Mouse (Mus musculus): ENCODE results near the gene Pfn1.

- TF ChIP-seq EP300 (IDR thresholded peaks at IDR 0.05; ENCODE audit: insufficient read depth, low read depth, low read length), result no peak
- TF ChIP-seq POLR2A (IDR thresholded peaks at IDR 0.05; ENCODE audit: insufficient read depth, low read length), result no peak
- no peak for TF ChIP-seq CTCF (IDR thresholded peaks at IDR 0.05; ENCODE audit: low read depth, low read length)
Observed at GRCm38 (mm10) chr11:70657573-70657972, 3.1 kb upstream of the Pfn1 start.

All from ES-Bruce4 (cell line).